In genomic region chrX:79760887-79761286, GRCm38 (mm10) we compare ENCODE assay signal across 12 mouse cellular contexts.
DNase-seq lines count a peak whose midpoint lies in the region; ATAC-seq and TF ChIP-seq lines count a peak whose summit lies in the region.
"Had no signal": no experiment of that assay in that cellular context is flagged by ENCODE, and none has a peak within 500 bp of the region (broad histone marks: within the 10 kb centered on the region; RNA-seq: fewer than 3 reads in every experiment).

No protein-coding gene starts in this region.

- TF ChIP-seq POLR2A in lung, adult 2 months (IDR thresholded peaks at IDR 0.05; ENCODE audit: borderline replicate concordance, extremely low read depth, low read depth, low read length) = no peak

- no peaks in the 10 kb centered on the region for H3K9me3 ChIP-seq in forebrain, embryonic 14.5 days (replicated peaks; ENCODE audit: control insufficient read depth, low read length)
- no peaks in the 10 kb centered on the region for H3K9me3 ChIP-seq in forebrain, embryonic 10.5 days
- no peaks in the 10 kb centered on the region for H3K9me3 ChIP-seq in embryonic facial prominence, embryonic 14.5 days (ENCODE audit: control insufficient read depth, low read length)
- H3K9me3 ChIP-seq in liver, embryonic 12.5 days (replicated peaks) = no peaks in the 10 kb centered on the region
- H3K9me3 ChIP-seq: neural tube, embryonic 13.5 days had no signal

- no peak overlapping the region for H3K27ac ChIP-seq in forebrain, embryonic 14.5 days (ENCODE audit: low read depth, low read length)
- H3K27ac ChIP-seq in forebrain, embryonic 10.5 days = no peak overlapping the region
- H3K27ac ChIP-seq in embryonic facial prominence, embryonic 14.5 days (replicated peaks; ENCODE audit: low read depth, low read length) = no peak overlapping the region
- H3K27ac ChIP-seq in liver, embryonic 12.5 days = no peak overlapping the region
- H3K27ac ChIP-seq: macrophage; neural tube, embryonic 13.5 days had no signal

- DNase-seq in forebrain, embryonic 14.5 days (ENCODE audit: low spot score) = peak; percentile 16
- DNase-seq in forebrain, embryonic 10.5 days (ENCODE audit: extremely low spot score, low spot score) = no peak
- peak; percentile 3 for DNase-seq in lung, postnatal 36 days
- DNase-seq in lung, adult 2 months = no peak
- peak; percentile 5 for DNase-seq in embryonic facial prominence, embryonic 14.5 days (ENCODE audit: low spot score)
- DNase-seq in right cerebral cortex, postnatal 4 days = peak; percentile 36
- DNase-seq in urinary bladder, adult 18-20 months (ENCODE audit: low spot score in 2 of 2) = no peak
- DNase-seq: cerebellum, adult 18-20 months; heart, postnatal 4 days had no signal

- no peak for ATAC-seq in forebrain, embryonic 14.5 days
- ATAC-seq in embryonic facial prominence, embryonic 14.5 days (ENCODE audit: low read depth) = no peak
- ATAC-seq in liver, embryonic 12.5 days = no peak

- H3K4me3 ChIP-seq in forebrain, embryonic 14.5 days (ENCODE audit: low read depth, low read length) = no peak overlapping the region
- H3K4me3 ChIP-seq in forebrain, embryonic 10.5 days = no peak overlapping the region
- no peak overlapping the region for H3K4me3 ChIP-seq in lung, adult 2 months (replicated peaks; ENCODE audit: extremely low read depth, low read depth, low read length)
- no peak overlapping the region for H3K4me3 ChIP-seq in embryonic facial prominence, embryonic 14.5 days (ENCODE audit: low read depth, low read length)
- no peak overlapping the region for H3K4me3 ChIP-seq in liver, embryonic 12.5 days
- H3K4me3 ChIP-seq: neural tube, embryonic 13.5 days had no signal

- H3K9ac ChIP-seq in forebrain, embryonic 14.5 days (ENCODE audit: low read length) = no peak overlapping the region
- no peak overlapping the region for H3K9ac ChIP-seq in embryonic facial prominence, embryonic 14.5 days (ENCODE audit: low read depth, low read length)
- H3K9ac ChIP-seq in liver, embryonic 12.5 days = no peak overlapping the region
- H3K9ac ChIP-seq: neural tube, embryonic 13.5 days had no signal

- H3K36me3 ChIP-seq in forebrain, embryonic 14.5 days (ENCODE audit: control insufficient read depth, insufficient read depth, low read length) = no peaks in the 10 kb centered on the region
- no peaks in the 10 kb centered on the region for H3K36me3 ChIP-seq in forebrain, embryonic 10.5 days (replicated peaks)
- H3K36me3 ChIP-seq in embryonic facial prominence, embryonic 14.5 days (ENCODE audit: control insufficient read depth, insufficient read depth, low read length) = no peaks in the 10 kb centered on the region
- H3K36me3 ChIP-seq in liver, embryonic 12.5 days = no peaks in the 10 kb centered on the region
- H3K36me3 ChIP-seq: neural tube, embryonic 13.5 days had no signal

- H3K4me2 ChIP-seq in forebrain, embryonic 14.5 days (ENCODE audit: low read length) = no peak overlapping the region
- no peak overlapping the region for H3K4me2 ChIP-seq in embryonic facial prominence, embryonic 14.5 days (ENCODE audit: low read depth, low read length)
- H3K4me2 ChIP-seq in liver, embryonic 12.5 days = no peak overlapping the region
- H3K4me2 ChIP-seq: neural tube, embryonic 13.5 days had no signal

- no peaks in the 10 kb centered on the region for H3K4me1 ChIP-seq in forebrain, embryonic 14.5 days (ENCODE audit: control insufficient read depth, insufficient read depth, low read length)
- no peaks in the 10 kb centered on the region for H3K4me1 ChIP-seq in forebrain, embryonic 10.5 days
- H3K4me1 ChIP-seq in lung, adult 2 months (ENCODE audit: control insufficient read depth, insufficient read depth, low read length) = no peaks in the 10 kb centered on the region
- no peaks in the 10 kb centered on the region for H3K4me1 ChIP-seq in embryonic facial prominence, embryonic 14.5 days (ENCODE audit: control insufficient read depth, insufficient read depth, low read length)
- H3K4me1 ChIP-seq in liver, embryonic 12.5 days = no peaks in the 10 kb centered on the region
- H3K4me1 ChIP-seq: neural tube, embryonic 13.5 days had no signal

- TF ChIP-seq CTCF in lung, adult 2 months (IDR thresholded peaks at IDR 0.05; ENCODE audit: insufficient read depth, low read length) = no peak

- no peaks in the 10 kb centered on the region for H3K27me3 ChIP-seq in forebrain, embryonic 14.5 days (replicated peaks; ENCODE audit: control insufficient read depth, insufficient read depth, low read length)
- no peaks in the 10 kb centered on the region for H3K27me3 ChIP-seq in forebrain, embryonic 10.5 days (ENCODE audit: poor library complexity, severe bottlenecking)
- no peaks in the 10 kb centered on the region for H3K27me3 ChIP-seq in embryonic facial prominence, embryonic 14.5 days (replicated peaks; ENCODE audit: control insufficient read depth, insufficient read depth, low read length)
- no peaks in the 10 kb centered on the region for H3K27me3 ChIP-seq in liver, embryonic 12.5 days (replicated peaks)
- H3K27me3 ChIP-seq: neural tube, embryonic 13.5 days had no signal

Comparison
In these comparisons a context has a peak if more than half of its experiments do, and no peak if none do; other contexts are left out.
1. DNase-seq: peak in forebrain, embryonic 14.5 days (single experiment), lung, postnatal 36 days (single experiment), embryonic facial prominence, embryonic 14.5 days (single experiment) and right cerebral cortex, postnatal 4 days (single experiment); none in forebrain, embryonic 10.5 days (single experiment), lung, adult 2 months (single experiment) and urinary bladder, adult 18-20 months (0 of 2).